Mouse (Mus musculus) embryo, embryonic 10.5 days (tissue): ENCODE results near the gene Zfp811.

Experiments used
- DNase-seq: peaks from one replicate; pipeline ENCODE4 v3.0.0-alpha.2; 2015; ENCODE audit warnings: low spot score

Zfp811 gene

DNA sequence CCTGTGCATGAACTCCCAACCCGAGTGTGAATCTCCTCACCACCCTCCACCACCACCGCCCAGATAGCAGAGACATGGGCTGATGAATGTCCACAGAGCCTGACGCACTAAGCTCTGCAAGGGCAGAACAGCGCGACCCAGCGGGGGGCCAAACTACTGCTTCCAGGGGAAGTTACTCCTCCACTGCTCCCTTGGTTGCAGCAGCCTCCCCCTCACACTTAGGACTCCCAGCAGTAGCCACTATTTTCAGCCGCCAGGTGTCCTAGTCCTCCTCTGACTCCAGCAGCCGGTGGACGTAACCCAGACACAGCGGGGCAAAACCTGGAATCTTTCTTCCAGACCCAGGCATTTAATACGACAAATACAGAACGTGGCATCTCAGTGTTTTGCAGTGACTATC, 56.1 kb downstream of the Zfp811 start:
- DNase-seq, result peak; percentile 54

DNA sequence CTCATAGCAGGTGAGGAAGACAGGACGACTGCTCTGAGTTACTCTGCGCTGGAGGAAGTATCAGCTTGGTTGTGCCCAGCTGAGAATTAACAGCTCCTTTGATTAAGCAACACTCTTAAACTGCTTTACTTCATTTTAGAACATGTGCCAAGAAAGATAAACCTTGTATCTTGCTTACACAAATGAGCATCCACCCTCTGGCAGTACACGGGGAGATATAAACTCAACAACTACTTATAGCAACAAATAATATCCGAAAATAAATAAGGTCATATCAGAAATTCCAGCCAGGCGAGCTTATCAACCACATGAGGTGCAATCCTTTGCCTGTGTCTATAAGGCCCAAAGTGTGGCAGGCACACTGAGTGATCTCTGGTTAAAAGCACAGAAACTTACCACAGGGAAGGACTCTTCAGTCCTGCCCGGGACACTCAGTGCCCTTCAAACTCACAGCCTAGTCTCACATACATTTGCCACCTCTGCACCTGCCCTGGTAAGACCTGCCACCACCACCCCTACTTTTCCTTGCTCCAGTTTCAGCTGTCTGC, 56.8 kb downstream of the Zfp811 start:
- no peak for DNase-seq

DNA sequence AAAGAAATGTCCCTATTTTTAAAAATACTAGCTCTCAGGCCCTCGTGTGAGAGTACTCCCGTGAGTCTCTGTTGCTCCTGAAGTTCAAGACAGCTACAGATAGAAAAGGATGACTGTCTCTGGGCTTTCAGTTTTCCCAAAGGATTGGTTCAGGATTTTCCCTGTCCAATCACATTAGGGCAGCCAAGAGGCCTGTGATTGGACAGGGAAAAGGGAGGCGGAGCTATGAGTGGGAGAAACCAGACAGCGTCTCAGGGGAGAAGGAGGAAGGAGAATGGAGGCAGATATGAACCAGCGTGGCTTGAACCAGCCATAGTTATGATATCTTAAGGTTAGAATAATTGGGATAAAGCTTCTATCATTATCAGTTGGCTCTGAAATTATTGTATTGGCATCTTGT, 59.1 kb downstream of the Zfp811 start:
- DNase-seq, result no peak
